Mouse (Mus musculus) left cerebral cortex, adult 9 months (tissue): ENCODE results near the gene Recql.
A peak's percentile ranks its signal among the peaks of the same experiment; 100 is the strongest.
"Not testable (repeated sequence)": the region's sequence is repeated elsewhere in the genome, so short reads cannot be mapped to it uniquely, and the experiment has no call there.

ENCODE experiments used
- DNase-seq, 2 experiments: peaks; one replicate each; pipeline ENCODE4 v3.0.0; 2022; ENCODE audit warnings: low spot score in 2 of 2

The Recql gene

DNA sequence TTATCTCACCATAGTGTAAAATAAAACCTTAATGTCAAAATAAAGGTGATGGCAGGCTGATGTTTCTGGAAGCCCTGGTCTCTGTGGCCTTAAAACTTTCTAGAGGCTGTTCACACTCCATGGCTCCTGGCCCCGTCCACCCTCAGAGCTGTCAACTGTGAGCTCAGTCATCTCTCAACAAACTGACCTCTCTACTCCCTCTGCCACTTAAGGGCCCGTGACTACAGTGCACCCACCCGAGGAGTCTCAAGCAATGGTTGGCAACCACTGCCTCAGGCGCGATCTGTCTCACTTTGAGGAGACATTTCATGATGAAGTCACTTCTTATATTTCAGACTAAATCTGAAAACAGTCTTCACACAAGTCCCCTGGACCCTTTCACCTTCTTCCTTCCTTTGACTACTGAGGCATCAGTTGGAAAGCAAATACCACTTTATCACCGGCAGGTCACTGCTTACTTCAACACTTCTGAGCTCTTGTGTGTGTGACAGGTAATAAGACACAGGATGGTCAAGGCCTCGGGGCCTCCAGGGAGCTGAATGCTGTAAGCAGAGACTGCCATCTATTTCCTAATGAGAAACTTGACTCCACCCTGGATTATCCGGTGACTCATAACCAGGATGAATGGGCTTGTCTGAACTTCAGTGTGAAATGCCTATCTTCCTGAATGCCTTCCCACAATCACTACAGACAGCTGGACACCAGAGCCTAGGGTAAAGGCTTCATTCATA lies 21.0 kb downstream of the Recql start:
- no peak for DNase-seq

DNA sequence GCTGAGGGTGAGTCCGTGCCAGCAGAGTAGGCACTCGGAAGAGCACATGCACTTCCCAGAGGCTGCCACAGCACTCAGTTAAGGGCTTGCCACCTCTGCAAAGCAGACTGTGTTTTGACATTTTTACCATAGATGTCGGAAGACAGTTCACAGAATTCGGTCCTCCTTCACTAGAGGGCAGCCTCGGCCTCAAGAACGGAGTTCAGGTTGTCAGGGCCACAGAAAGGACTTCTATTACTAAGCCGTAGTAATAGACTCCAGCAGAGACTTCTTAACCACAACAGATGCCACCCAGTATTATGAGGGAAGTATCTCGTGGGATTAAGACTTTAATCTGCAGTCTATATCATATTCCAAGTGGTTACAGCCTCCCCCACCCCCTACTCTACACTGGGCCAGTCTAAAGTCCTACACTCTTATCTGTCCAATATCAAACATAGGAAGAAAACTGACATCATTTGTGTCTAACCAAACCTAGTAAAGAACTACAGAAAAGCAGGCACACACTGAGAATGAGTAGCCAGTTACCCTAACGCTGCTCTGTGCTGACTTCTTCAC lies 23.8 kb downstream of the Recql start:
- DNase-seq, result no peak

DNA sequence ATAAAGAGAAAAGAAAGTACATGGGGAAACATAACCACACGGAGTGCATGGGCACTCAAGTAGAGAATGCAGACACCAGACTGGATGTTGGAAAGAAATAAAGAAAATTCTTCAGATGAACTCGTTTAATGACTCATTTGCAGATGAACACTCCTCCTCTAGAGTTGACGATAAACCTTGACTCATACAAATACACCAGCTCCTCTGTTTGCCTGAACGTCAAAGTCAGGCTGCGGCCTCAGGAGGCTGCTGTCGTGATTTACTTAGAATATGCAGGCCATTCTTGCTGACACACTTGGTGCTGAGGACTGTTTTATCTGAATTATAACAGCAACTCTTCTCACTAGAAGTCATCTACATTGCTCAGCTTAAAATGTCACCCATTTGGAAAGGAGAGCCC lies 24.9 kb downstream of the Recql start:
- no peak for DNase-seq

DNA sequence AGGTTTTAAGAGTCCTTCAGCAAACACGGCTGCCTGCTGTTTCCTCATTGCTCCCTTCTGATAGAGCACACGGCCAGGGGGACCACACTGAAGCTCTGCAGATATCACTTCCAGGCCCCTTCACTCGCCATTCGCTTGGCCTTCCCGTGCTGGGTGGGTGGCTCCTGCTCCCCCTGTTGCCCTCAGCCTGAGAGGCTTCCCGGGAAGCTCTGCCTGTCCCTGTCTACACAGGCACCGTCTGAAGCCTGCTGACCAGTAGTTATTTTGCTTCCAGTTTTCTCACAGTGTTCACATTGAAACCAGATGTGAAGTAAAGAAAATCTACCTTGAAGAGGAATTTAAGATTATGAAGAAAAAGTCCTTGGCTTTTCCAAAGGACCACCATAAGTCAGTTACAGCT lies 29.8 kb downstream of the Recql start:
- DNase-seq, result no peak

- DNase-seq, result not testable (repeated sequence)
Measured at GRCm38 (mm10) chr6:142352099-142352498, 34.8 kb downstream of the Recql start.

DNA sequence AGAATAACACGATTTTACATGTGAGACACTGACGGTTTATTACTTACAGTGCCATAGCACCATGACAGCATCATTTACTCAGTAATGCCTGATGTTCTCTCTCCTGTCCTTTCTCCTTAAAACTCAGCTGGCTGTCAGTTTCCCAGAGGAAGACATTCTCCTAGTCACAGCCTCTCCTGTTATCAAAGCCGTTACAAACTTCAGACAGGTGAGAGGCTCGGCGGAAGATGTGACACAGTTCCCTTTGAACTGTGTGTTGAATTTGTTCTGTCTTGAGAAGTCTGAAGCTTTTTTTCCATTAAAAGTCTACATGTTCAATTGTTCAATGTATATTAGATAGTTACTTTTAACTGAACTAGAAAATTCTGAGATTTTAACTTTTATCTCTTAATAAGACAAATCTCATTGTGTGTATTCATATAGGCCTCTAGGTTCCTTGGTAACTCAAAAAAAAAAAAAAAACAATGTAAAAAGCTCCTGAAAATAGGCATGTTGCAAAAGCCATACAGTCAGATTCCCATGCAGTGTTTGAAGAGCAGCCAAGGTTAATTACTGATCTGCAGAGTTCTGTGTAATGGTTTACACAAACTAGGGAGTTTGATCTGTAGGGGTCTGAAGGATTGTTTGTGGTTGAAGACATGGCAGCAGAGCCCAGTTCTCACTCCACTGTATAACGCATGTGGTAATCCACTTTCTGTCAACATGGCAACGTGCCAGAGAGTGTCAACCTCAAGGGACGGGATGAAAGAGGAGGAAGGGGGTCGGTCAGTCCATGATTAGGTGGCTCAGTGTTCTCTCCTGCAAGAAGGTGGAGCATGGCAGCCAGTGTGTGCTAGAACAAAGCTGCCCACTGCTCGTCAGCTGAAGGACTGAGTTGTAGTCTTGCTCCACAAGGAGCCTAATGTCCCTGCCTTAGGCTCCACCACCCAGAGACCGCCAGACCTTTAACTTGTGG lies 39.2 kb downstream of the Recql start:
- no peak for DNase-seq

GRCm38 (mm10) chr6:142346181-142347110 lies 40.4 kb downstream of the Recql start:
- no peak for DNase-seq

DNA sequence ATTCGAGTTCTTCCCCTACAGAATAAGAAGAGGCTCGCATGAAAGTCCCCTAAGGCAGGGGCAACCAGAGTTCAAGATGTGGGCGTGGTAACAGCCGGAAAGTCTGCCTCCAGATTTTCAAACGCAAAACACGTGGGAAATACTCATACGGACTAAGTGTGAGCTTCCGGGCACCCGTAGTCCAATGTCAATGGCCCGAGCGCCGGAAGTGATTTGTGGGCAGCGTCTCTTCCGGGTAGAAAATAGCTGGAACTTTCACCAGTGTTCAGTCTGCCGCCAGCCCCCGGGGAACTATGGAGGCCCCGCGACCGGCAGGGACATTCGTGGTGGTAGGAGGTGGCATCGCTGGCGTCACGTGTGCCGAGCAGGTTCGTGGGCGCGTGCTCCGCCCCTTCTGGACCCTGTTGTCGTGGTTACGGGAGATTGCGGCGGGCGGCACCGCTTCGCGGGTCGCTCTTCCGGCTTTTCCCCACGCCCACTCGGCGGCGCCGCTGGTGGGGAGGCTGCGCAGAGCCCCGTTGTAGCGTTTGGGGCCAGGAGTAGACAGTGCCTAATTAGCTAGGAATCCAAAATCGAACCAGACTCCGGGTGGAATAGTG lies 41.3 kb downstream of the Recql start, which contains the start of gene Pyroxd1:
Pyroxd1 (plus strand) TSS at position 215 of the 599 bp plus-strand sequence.
- peak; percentile 76 to 88 for DNase-seq

GRCm38 (mm10) chr6:142343561-142343960 lies 43.3 kb downstream of the Recql start:
- DNase-seq, result peak in 1 of 2 experiments; percentile 39

DNA sequence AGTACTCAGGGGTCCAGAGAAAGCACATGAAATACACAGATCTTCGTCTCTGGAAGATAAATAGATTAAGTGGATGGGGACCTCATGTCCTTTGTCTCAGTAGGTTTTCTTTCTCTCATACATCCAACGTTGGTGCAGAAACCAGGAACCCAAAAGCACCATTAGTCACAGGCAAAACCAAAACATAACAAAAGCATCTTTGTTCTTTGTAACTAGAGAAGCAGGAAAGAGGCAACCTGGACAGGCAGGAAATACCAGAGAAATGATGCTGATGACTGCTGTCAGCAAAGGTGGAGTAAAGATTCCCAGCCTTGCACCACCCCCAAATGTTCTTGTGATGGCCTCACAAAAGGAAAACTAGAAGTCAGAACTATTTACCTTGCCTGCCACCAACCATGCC lies 47.3 kb downstream of the Recql start:
- DNase-seq, result no peak

GRCm38 (mm10) chr6:142338961-142339360 lies 47.9 kb downstream of the Recql start:
- DNase-seq, result no peak

DNA sequence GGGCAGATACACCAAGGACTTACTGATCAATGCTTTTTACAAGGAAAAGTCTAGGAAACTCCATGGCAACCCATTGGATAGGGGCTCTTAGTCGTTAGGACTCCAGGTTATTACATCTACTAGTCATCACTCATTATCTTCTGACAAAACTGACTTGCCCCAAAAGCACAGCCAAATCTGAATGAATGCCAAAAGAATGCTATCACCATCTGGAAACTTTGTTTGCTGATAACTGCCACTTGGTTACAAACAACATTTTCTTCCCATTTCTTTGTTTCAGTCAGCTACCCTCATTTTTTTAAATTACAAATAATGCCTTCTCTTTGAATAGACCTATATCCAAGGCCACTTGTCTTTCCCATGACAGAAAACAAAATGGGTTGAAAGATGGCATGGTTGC lies 57.7 kb downstream of the Recql start:
- no peak for DNase-seq

- no peak for DNase-seq
Measured at GRCm38 (mm10) chr6:142326598-142326997, 60.3 kb downstream of the Recql start.

- DNase-seq, result no peak
Measured at GRCm38 (mm10) chr6:142322881-142323280, 64.0 kb downstream of the Recql start, which contains the start of gene Slco1a5. TSS of gene Slco1a5 (minus strand) at chr6:142322981.

GRCm38 (mm10) chr6:142317106-142317505 lies 69.8 kb downstream of the Recql start:
- DNase-seq, result no peak

DNA sequence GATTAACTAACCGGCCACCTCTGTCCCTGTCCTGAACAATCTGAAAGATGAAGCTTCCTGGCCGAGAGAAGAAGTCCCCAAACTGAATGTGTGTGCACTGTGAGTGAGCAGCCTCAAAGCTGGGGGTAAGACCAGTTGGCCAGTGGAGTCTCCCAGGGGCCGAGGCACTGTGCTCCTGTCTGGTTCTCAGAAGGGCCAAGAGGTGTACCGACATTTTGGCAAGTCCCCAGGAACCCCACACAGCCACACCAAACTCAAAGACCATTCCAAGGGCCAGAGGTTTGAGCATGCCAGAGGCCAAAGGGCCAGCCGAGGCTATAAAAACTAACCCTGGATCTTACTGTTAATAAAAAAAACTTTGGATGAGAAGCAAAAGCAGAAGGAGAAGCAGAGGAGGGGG lies 72.6 kb downstream of the Recql start:
- no peak for DNase-seq

- no peak for DNase-seq
Measured at GRCm38 (mm10) chr6:142305076-142305475, 81.8 kb downstream of the Recql start.
